Mouse (Mus musculus): ENCODE measurements around the gene Morn3. TPM values are rescaled to one million over a fixed set of nuclear protein-coding genes. Genes with fewer than 3 reads are reported as not detected.

Morn3 gene
- total and polyA plus RNA-seq, 2 experiments from 2014 or later, result 0.64 TPM; not detected in 1

GRCm38 (mm10) chr5:123024312-123024711, 22.5 kb downstream of the Morn3 start:
- TF ChIP-seq CTCF (IDR thresholded peaks at IDR 0.05; ENCODE audit: low read depth), result no peak
- no peaks in the 10 kb centered on the region for H3K9me3 ChIP-seq (ENCODE audit: low read length)
- no peaks in the 10 kb centered on the region for H3K4me1 ChIP-seq (ENCODE audit: insufficient read depth, low read length)
- H3K36me3 ChIP-seq (ENCODE audit: insufficient read depth, low read length), result 0 out of 2 replicates have a peak, but pooled peaks cover 4% of the 10 kb centered on the region
- no peak for ATAC-seq
- H3K4me3 ChIP-seq (ENCODE audit: low read length), result no peak overlapping the region
- DNase-seq (ENCODE audit: low spot score), result no peak
- 96% methylated on average over 6 of the region's 6 CpGs for WGBS
- no peak overlapping the region for H3K9ac ChIP-seq (replicated peaks; ENCODE audit: low read length)
- H3K27ac ChIP-seq, result no peak overlapping the region
- H3K27me3 ChIP-seq (ENCODE audit: insufficient read depth, low read length), result no peaks in the 10 kb centered on the region
- H3K4me2 ChIP-seq (ENCODE audit: low read depth, low read length), result no peak overlapping the region

- H3K9ac ChIP-seq (replicated peaks; ENCODE audit: low read length), result no peak overlapping the region
- no peaks in the 10 kb centered on the region for H3K4me1 ChIP-seq (ENCODE audit: insufficient read depth, low read length)
- no peak for TF ChIP-seq CTCF (IDR thresholded peaks at IDR 0.05; ENCODE audit: low read depth)
- no peak for ATAC-seq
- no peak overlapping the region for H3K27ac ChIP-seq
- H3K9me3 ChIP-seq (ENCODE audit: low read length), result no peaks in the 10 kb centered on the region
- H3K4me3 ChIP-seq (ENCODE audit: low read length), result no peak overlapping the region
- no peak overlapping the region for H3K4me2 ChIP-seq (ENCODE audit: low read depth, low read length)
- no peaks in the 10 kb centered on the region for H3K36me3 ChIP-seq (ENCODE audit: insufficient read depth, low read length)
- DNase-seq (ENCODE audit: low spot score), result no peak
- H3K27me3 ChIP-seq (ENCODE audit: insufficient read depth, low read length), result no peaks in the 10 kb centered on the region
- 88% methylated on average over 6 of the region's 6 CpGs for WGBS
Observed at GRCm38 (mm10) chr5:123023049-123023448, 23.8 kb downstream of the Morn3 start.

GRCm38 (mm10) chr5:123021438-123021837, 25.4 kb downstream of the Morn3 start:
- no peaks in the 10 kb centered on the region for H3K9me3 ChIP-seq (ENCODE audit: low read length)
- H3K27me3 ChIP-seq (ENCODE audit: insufficient read depth, low read length), result no peaks in the 10 kb centered on the region
- H3K36me3 ChIP-seq (ENCODE audit: insufficient read depth, low read length), result no peaks in the 10 kb centered on the region
- no peak overlapping the region for H3K27ac ChIP-seq
- no peak overlapping the region for H3K4me2 ChIP-seq (ENCODE audit: low read depth, low read length)
- no peak for TF ChIP-seq CTCF (IDR thresholded peaks at IDR 0.05; ENCODE audit: low read depth)
- no peak for DNase-seq (ENCODE audit: low spot score)
- no peak for ATAC-seq
- no peaks in the 10 kb centered on the region for H3K4me1 ChIP-seq (ENCODE audit: insufficient read depth, low read length)
- H3K9ac ChIP-seq (replicated peaks; ENCODE audit: low read length), result no peak overlapping the region
- no peak overlapping the region for H3K4me3 ChIP-seq (ENCODE audit: low read length)
- WGBS, result 84% methylated on average over 7 of the region's 7 CpGs

GRCm38 (mm10) chr5:123020426-123020825, 26.4 kb downstream of the Morn3 start:
- DNase-seq (ENCODE audit: low spot score) (no peak), ATAC-seq (no peak)
- peak overlapping the region; percentile 72; the same call in 1 of the 2 replicates for H3K27ac ChIP-seq
- no peak overlapping the region for H3K9ac ChIP-seq (replicated peaks; ENCODE audit: low read length)
- H3K4me2 ChIP-seq (ENCODE audit: low read depth, low read length), result no peak overlapping the region
- H3K4me3 ChIP-seq (ENCODE audit: low read length), result no peak overlapping the region
- 87% methylated on average over 5 of the region's 5 CpGs for WGBS
- no peaks in the 10 kb centered on the region for H3K9me3 ChIP-seq (ENCODE audit: low read length)
- H3K36me3 ChIP-seq (ENCODE audit: insufficient read depth, low read length), result no peaks in the 10 kb centered on the region
- no peaks in the 10 kb centered on the region for H3K4me1 ChIP-seq (ENCODE audit: insufficient read depth, low read length)
- no peak for TF ChIP-seq CTCF (IDR thresholded peaks at IDR 0.05; ENCODE audit: low read depth)
- H3K27me3 ChIP-seq (ENCODE audit: insufficient read depth, low read length), result no peaks in the 10 kb centered on the region

- peak; percentile 63 for ATAC-seq
- 40% methylated on average over 10 of the region's 10 CpGs for WGBS
Observed at GRCm38 (mm10) chr5:123019336-123020016, 27.3 kb downstream of the Morn3 start.

GRCm38 (mm10) chr5:123017504-123017903, 29.3 kb downstream of the Morn3 start:
- TF ChIP-seq CTCF (IDR thresholded peaks at IDR 0.05; ENCODE audit: low read depth), result no peak
- 0 out of 2 replicates have a peak overlapping the region, but pooled peaks have one; percentile 5 for H3K4me2 ChIP-seq (ENCODE audit: low read depth, low read length)
- no peaks in the 10 kb centered on the region for H3K36me3 ChIP-seq (ENCODE audit: insufficient read depth, low read length)
- no peak overlapping the region for H3K27ac ChIP-seq
- H3K4me3 ChIP-seq (ENCODE audit: low read length), result no peak overlapping the region
- 76% methylated on average over 4 of the region's 4 CpGs for WGBS
- peaks cover 3% of the 10 kb centered on the region; the same call in 1 of the 2 replicates for H3K4me1 ChIP-seq (ENCODE audit: insufficient read depth, low read length)
- ATAC-seq, result no peak
- no peak for DNase-seq (ENCODE audit: low spot score)
- no peaks in the 10 kb centered on the region for H3K9me3 ChIP-seq (ENCODE audit: low read length)
- no peak overlapping the region for H3K9ac ChIP-seq (replicated peaks; ENCODE audit: low read length)
- H3K27me3 ChIP-seq (ENCODE audit: insufficient read depth, low read length), result no peaks in the 10 kb centered on the region

More at GRCm38 (mm10) chr5:123019336-123020016, 27.3 kb downstream of the Morn3 start:
- Histone ChIP-seq H3K4me1 (ENCODE audit: insufficient read depth, low read length) (peaks cover 2% of the 10 kb centered on the region; the same call in 1 of the 2 replicates), H3K27ac (peak overlapping the region; percentile 72), H3K27me3 (ENCODE audit: insufficient read depth, low read length) (no peaks in the 10 kb centered on the region), H3K9me3 (ENCODE audit: low read length) (no peaks in the 10 kb centered on the region), H3K4me3 (ENCODE audit: low read length) (no peak overlapping the region), H3K9ac (replicated peaks; ENCODE audit: low read length) (peak overlapping the region; percentile 6; the same call in 1 of the 2 replicates), H3K36me3 (ENCODE audit: insufficient read depth, low read length) (no peaks in the 10 kb centered on the region), H3K4me2 (ENCODE audit: low read depth, low read length) (peak overlapping the region; percentile 19; the same call in 1 of the 2 replicates)
- no peak for TF ChIP-seq CTCF (IDR thresholded peaks at IDR 0.05; ENCODE audit: low read depth)
- peak; percentile 82 for DNase-seq (ENCODE audit: low spot score)

GRCm38 (mm10) chr5:123015915-123016314, 30.9 kb downstream of the Morn3 start:
- Histone ChIP-seq H3K27me3 (ENCODE audit: insufficient read depth, low read length) (no peaks in the 10 kb centered on the region), H3K9me3 (ENCODE audit: low read length) (no peaks in the 10 kb centered on the region), H3K4me2 (ENCODE audit: low read depth, low read length) (peak overlapping the region; percentile 80), H3K9ac (replicated peaks; ENCODE audit: low read length) (peak overlapping the region; percentile 77), H3K4me3 (ENCODE audit: low read length) (peak overlapping the region; percentile 86), H3K4me1 (ENCODE audit: insufficient read depth, low read length) (peaks cover 3% of the 10 kb centered on the region; the same call in 1 of the 2 replicates), H3K27ac (peak overlapping the region; percentile 95; the same call in 1 of the 2 replicates), H3K36me3 (ENCODE audit: insufficient read depth, low read length) (no peaks in the 10 kb centered on the region)
- ATAC-seq (no peak), DNase-seq (ENCODE audit: low spot score) (no peak)
- no peak; the same call in 1 of the 2 replicates for TF ChIP-seq CTCF (IDR thresholded peaks at IDR 0.05; ENCODE audit: low read depth)
- 23% methylated on average over 8 of the region's 8 CpGs for WGBS
